Mouse (Mus musculus): ENCODE data around the gene Sdr42e1. TPM values are rescaled to one million over a fixed set of nuclear protein-coding genes. Genes with fewer than 3 reads are reported as not detected.

The Sdr42e1 gene
- 2.8 and 4.0 TPM in 2 replicates for polyA plus RNA-seq (2015; fragmentation: Nextera tagmentation; extraction: Ambion mirVana)

- Histone ChIP-seq H3K4me1 (ENCODE audit: control insufficient read depth, insufficient read depth, low read length) (0 out of 2 replicates have a peak, but pooled peaks cover 2% of the 10 kb centered on the region), H3K9me3 (replicated peaks; ENCODE audit: control insufficient read depth, low read length, poor library complexity, severe bottlenecking) (no peaks in the 10 kb centered on the region), H3K9ac (ENCODE audit: low read depth, low read length) (peak within 1 kb of the TSS; percentile 65), H3K4me3 (ENCODE audit: low read depth, low read length) (peak within 1 kb of the TSS; percentile 44), H3K27ac (ENCODE audit: low read length) (no peak within 1 kb of the TSS), H3K36me3 (ENCODE audit: control insufficient read depth, insufficient read depth, low read length) (no peaks in the 10 kb centered on the region), H3K4me2 (ENCODE audit: low read length) (peak within 1 kb of the TSS; percentile 67), H3K27me3 (ENCODE audit: control insufficient read depth, insufficient read depth, low read depth, low read length) (no peaks in the 10 kb centered on the region)
- WGBS = 11% methylated on average over 17 of the region's 17 CpGs
- no peak for ATAC-seq
Observed at GRCm38 (mm10) chr8:117673430-117673830, at the start of gene Sdr42e1. TSS of gene Sdr42e1 (minus strand) at chr8:117673689.

- H3K27ac ChIP-seq (ENCODE audit: low read length) = no peak overlapping the region
- no peak overlapping the region for H3K4me2 ChIP-seq (ENCODE audit: low read length)
- H3K4me3 ChIP-seq (ENCODE audit: low read depth, low read length) = no peak overlapping the region
- WGBS = 71% methylated on average over 14 of the region's 14 CpGs
- H3K27me3 ChIP-seq (ENCODE audit: control insufficient read depth, insufficient read depth, low read depth, low read length) = no peaks in the 10 kb centered on the region
- H3K36me3 ChIP-seq (ENCODE audit: control insufficient read depth, insufficient read depth, low read length) = no peaks in the 10 kb centered on the region
- H3K9ac ChIP-seq (ENCODE audit: low read depth, low read length) = no peak overlapping the region
- no peaks in the 10 kb centered on the region for H3K4me1 ChIP-seq (ENCODE audit: control insufficient read depth, insufficient read depth, low read length)
- H3K9me3 ChIP-seq (replicated peaks; ENCODE audit: control insufficient read depth, low read length, poor library complexity, severe bottlenecking) = peaks cover 4% of the 10 kb centered on the region; the same call in 1 of the 2 replicates
- ATAC-seq = no peak
Observed at GRCm38 (mm10) chr8:117718152-117718860, 44.8 kb upstream of the Sdr42e1 start.

DNA sequence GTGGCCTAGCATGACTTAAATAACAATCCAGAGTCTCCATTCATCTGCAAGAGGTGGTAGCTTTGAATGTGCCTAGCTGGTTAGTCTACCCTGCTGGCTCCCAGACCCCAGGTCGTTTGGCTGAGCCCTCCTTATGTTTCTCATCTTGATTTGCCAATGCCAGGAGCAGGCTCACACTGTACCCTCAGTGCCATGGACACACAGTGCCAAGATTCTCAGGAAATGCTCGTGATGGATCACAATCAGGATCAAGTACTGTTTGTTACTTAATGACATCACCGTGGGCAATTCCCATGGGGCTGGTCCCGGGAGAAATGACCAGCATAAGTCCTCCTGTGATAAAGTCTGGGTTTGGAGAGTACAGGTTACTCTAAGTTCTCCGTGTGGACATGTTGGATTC is 42.4 kb upstream of the Sdr42e1 start:
- H3K4me3 ChIP-seq (ENCODE audit: low read depth, low read length) = no peak overlapping the region
- H3K27ac ChIP-seq (ENCODE audit: low read length) = no peak overlapping the region
- 79% methylated on average over 5 of the region's 5 CpGs for WGBS
- no peaks in the 10 kb centered on the region for H3K27me3 ChIP-seq (ENCODE audit: control insufficient read depth, insufficient read depth, low read depth, low read length)
- no peaks in the 10 kb centered on the region for H3K4me1 ChIP-seq (ENCODE audit: control insufficient read depth, insufficient read depth, low read length)
- no peak overlapping the region for H3K4me2 ChIP-seq (ENCODE audit: low read length)
- ATAC-seq = no peak
- no peaks in the 10 kb centered on the region for H3K36me3 ChIP-seq (ENCODE audit: control insufficient read depth, insufficient read depth, low read length)
- H3K9me3 ChIP-seq (replicated peaks; ENCODE audit: control insufficient read depth, low read length, poor library complexity, severe bottlenecking) = no peaks in the 10 kb centered on the region; the same call in 1 of the 2 replicates
- H3K9ac ChIP-seq (ENCODE audit: low read depth, low read length) = no peak overlapping the region

GRCm38 (mm10) chr8:117714604-117715003 is 41.1 kb upstream of the Sdr42e1 start:
- Histone ChIP-seq H3K9ac (ENCODE audit: low read depth, low read length) (no peak overlapping the region), H3K27me3 (ENCODE audit: control insufficient read depth, insufficient read depth, low read depth, low read length) (no peaks in the 10 kb centered on the region), H3K4me3 (ENCODE audit: low read depth, low read length) (no peak overlapping the region), H3K9me3 (replicated peaks; ENCODE audit: control insufficient read depth, low read length, poor library complexity, severe bottlenecking) (no peaks in the 10 kb centered on the region; the same call in 1 of the 2 replicates), H3K27ac (ENCODE audit: low read length) (no peak overlapping the region), H3K36me3 (ENCODE audit: control insufficient read depth, insufficient read depth, low read length) (no peaks in the 10 kb centered on the region), H3K4me1 (ENCODE audit: control insufficient read depth, insufficient read depth, low read length) (no peaks in the 10 kb centered on the region), H3K4me2 (ENCODE audit: low read length) (no peak overlapping the region)
- ATAC-seq = no peak
- WGBS = 89% methylated on average over 5 of the region's 5 CpGs

GRCm38 (mm10) chr8:117712226-117712625 is 38.7 kb upstream of the Sdr42e1 start:
- no peak overlapping the region for H3K4me3 ChIP-seq (ENCODE audit: low read depth, low read length)
- H3K36me3 ChIP-seq (ENCODE audit: control insufficient read depth, insufficient read depth, low read length) = no peaks in the 10 kb centered on the region
- no peaks in the 10 kb centered on the region for H3K27me3 ChIP-seq (ENCODE audit: control insufficient read depth, insufficient read depth, low read depth, low read length)
- no peak overlapping the region for H3K9ac ChIP-seq (ENCODE audit: low read depth, low read length)
- WGBS = 50% methylated on average over 5 of the region's 5 CpGs
- H3K4me2 ChIP-seq (ENCODE audit: low read length) = no peak overlapping the region
- no peaks in the 10 kb centered on the region; the same call in 1 of the 2 replicates for H3K9me3 ChIP-seq (replicated peaks; ENCODE audit: control insufficient read depth, low read length, poor library complexity, severe bottlenecking)
- no peaks in the 10 kb centered on the region for H3K4me1 ChIP-seq (ENCODE audit: control insufficient read depth, insufficient read depth, low read length)
- no peak for ATAC-seq
- no peak overlapping the region for H3K27ac ChIP-seq (ENCODE audit: low read length)

GRCm38 (mm10) chr8:117706141-117706540 is 32.7 kb upstream of the Sdr42e1 start:
- Histone ChIP-seq H3K27ac (ENCODE audit: low read length) (no peak overlapping the region), H3K4me2 (ENCODE audit: low read length) (no peak overlapping the region), H3K9ac (ENCODE audit: low read depth, low read length) (no peak overlapping the region), H3K4me1 (ENCODE audit: control insufficient read depth, insufficient read depth, low read length) (no peaks in the 10 kb centered on the region), H3K9me3 (replicated peaks; ENCODE audit: control insufficient read depth, low read length, poor library complexity, severe bottlenecking) (no peaks in the 10 kb centered on the region), H3K4me3 (ENCODE audit: low read depth, low read length) (no peak overlapping the region), H3K36me3 (ENCODE audit: control insufficient read depth, insufficient read depth, low read length) (no peaks in the 10 kb centered on the region), H3K27me3 (ENCODE audit: control insufficient read depth, insufficient read depth, low read depth, low read length) (no peaks in the 10 kb centered on the region)
- ATAC-seq = no peak
- WGBS = 85% methylated on average over 4 of the region's 4 CpGs

DNA sequence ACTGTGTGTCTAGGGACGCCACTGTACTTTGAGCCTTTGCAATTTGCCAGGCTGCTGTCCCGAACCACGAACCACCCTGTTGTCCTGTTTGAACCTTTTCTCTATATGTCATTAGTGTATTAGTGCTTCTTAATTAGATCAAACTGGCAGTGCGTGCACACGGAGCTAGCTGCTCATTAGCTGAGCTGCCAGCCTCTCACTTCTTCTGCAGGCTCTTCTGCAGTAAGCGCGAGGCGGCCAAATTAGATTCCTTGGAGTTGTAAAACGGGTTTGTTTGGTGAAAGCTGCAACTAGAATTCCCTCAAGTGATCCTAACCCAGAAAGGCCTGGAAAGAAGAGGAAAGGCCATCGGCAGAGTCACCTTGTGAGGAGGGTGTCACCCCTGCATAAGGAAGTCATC is 29.2 kb upstream of the Sdr42e1 start:
- Histone ChIP-seq H3K4me1 (ENCODE audit: control insufficient read depth, insufficient read depth, low read length) (no peaks in the 10 kb centered on the region), H3K9me3 (replicated peaks; ENCODE audit: control insufficient read depth, low read length, poor library complexity, severe bottlenecking) (no peaks in the 10 kb centered on the region), H3K4me3 (ENCODE audit: low read depth, low read length) (no peak overlapping the region), H3K27me3 (ENCODE audit: control insufficient read depth, insufficient read depth, low read depth, low read length) (no peaks in the 10 kb centered on the region), H3K9ac (ENCODE audit: low read depth, low read length) (no peak overlapping the region), H3K4me2 (ENCODE audit: low read length) (no peak overlapping the region), H3K36me3 (ENCODE audit: control insufficient read depth, insufficient read depth, low read length) (no peaks in the 10 kb centered on the region), H3K27ac (ENCODE audit: low read length) (no peak overlapping the region)
- WGBS = 53% methylated on average over 10 of the region's 10 CpGs
- no peak for ATAC-seq

DNA sequence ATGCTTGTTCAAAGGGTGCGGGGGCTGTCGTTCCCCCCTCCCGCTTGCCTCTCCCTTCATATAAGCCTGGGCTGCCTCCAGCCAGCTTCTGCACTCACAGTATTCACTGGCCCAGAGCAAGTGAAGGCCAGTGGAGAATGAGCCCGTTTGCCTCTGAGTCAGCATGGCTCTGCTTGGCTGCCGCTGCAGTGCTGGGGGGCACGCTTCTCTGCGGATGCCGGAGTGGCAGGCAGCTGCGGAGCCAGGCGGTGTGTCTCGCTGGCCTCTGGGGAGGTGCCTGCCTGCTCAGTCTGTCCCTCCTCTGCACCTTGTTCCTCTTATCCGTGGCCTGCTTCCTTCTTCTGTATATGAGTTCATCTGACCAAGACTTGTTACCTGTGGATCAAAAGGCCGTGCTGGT is 28.4 kb upstream of the Sdr42e1 start, which contains the start of gene Hsd17b2:
TSS of gene Hsd17b2 (plus strand) at position 46 of the 400 bp plus-strand sequence.
- Histone ChIP-seq H3K4me2 (ENCODE audit: low read length) (no peak within 1 kb of the TSS), H3K9me3 (replicated peaks; ENCODE audit: control insufficient read depth, low read length, poor library complexity, severe bottlenecking) (no peaks in the 10 kb centered on the region), H3K36me3 (ENCODE audit: control insufficient read depth, insufficient read depth, low read length) (no peaks in the 10 kb centered on the region), H3K27ac (ENCODE audit: low read length) (no peak within 1 kb of the TSS), H3K4me1 (ENCODE audit: control insufficient read depth, insufficient read depth, low read length) (no peaks in the 10 kb centered on the region), H3K4me3 (ENCODE audit: low read depth, low read length) (no peak within 1 kb of the TSS), H3K27me3 (ENCODE audit: control insufficient read depth, insufficient read depth, low read depth, low read length) (no peaks in the 10 kb centered on the region), H3K9ac (ENCODE audit: low read depth, low read length) (peak within 1 kb of the TSS; percentile 45)
- WGBS = 42% methylated on average over 13 of the region's 13 CpGs
- ATAC-seq = no peak

GRCm38 (mm10) chr8:117701246-117701645 is 27.8 kb upstream of the Sdr42e1 start:
- no peaks in the 10 kb centered on the region for H3K36me3 ChIP-seq (ENCODE audit: control insufficient read depth, insufficient read depth, low read length)
- ATAC-seq = no peak
- 90% methylated on average over 8 of the region's 8 CpGs for WGBS
- no peak overlapping the region for H3K4me3 ChIP-seq (ENCODE audit: low read depth, low read length)
- H3K9me3 ChIP-seq (replicated peaks; ENCODE audit: control insufficient read depth, low read length, poor library complexity, severe bottlenecking) = no peaks in the 10 kb centered on the region
- no peaks in the 10 kb centered on the region for H3K4me1 ChIP-seq (ENCODE audit: control insufficient read depth, insufficient read depth, low read length)
- H3K27ac ChIP-seq (ENCODE audit: low read length) = no peak overlapping the region
- no peaks in the 10 kb centered on the region for H3K27me3 ChIP-seq (ENCODE audit: control insufficient read depth, insufficient read depth, low read depth, low read length)
- H3K4me2 ChIP-seq (ENCODE audit: low read length) = no peak overlapping the region
- no peak overlapping the region for H3K9ac ChIP-seq (ENCODE audit: low read depth, low read length)

All from midbrain, embryonic 16.5 days (tissue).